Mouse (Mus musculus) skeletal muscle tissue, adult 2 months (tissue): ENCODE data around the gene Dld.

Experiments used
- DNase-seq: peaks from one replicate; pipeline ENCODE4 v3.0.0-alpha.2; 2012; ENCODE audit warnings: low read depth, low spot score

Gene Dld

GRCm38 (mm10) chr12:31321532-31321931 lies 29.7 kb downstream of the Dld start:
- no peak for DNase-seq

DNA sequence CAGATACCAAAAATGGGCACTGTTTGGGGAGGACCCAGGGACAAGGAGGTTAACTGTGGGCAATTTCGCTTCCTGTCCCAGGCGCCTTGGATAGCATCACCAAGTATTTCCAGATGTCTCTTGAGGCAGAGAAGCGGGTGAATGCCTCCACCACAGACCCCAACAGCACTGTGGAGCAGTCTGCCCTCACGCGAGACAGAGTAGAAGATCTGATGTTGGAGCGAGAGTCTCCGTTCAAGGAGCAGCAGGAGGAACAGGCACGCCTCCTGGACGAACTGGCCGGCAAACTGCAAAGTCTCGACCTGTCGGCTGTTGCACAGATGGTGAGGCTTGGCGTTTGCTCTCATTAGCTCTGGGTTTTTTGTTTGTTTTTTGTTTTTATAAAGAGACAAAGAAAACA lies 30.4 kb downstream of the Dld start:
- DNase-seq = no peak

DNA sequence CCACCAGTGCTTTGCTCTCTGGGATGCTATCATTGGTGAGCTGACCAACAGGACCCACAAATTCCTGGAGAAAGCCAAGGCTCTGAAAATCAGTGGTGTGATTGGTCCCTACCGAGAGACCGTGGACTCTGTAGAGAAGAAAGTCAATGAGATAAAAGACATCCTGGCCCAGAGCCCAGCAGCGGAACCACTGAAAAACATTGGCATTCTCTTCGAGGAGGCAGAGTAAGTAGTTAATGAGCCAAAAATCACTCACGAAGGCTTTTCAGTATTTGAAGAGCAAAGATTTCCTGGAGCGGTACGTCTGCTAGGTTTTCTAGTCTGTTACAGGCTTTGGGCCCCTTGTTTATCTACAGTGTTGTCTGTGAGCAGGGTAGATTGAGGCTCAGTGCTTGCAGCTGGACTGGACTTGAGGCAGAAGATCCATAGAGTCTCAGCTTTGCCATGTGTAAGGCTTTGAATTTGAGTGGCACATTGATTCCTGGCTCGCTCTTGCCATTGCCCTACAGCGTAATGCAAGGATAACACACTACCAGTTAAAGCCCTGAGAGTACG lies 32.8 kb downstream of the Dld start:
- DNase-seq = no peak

DNA sequence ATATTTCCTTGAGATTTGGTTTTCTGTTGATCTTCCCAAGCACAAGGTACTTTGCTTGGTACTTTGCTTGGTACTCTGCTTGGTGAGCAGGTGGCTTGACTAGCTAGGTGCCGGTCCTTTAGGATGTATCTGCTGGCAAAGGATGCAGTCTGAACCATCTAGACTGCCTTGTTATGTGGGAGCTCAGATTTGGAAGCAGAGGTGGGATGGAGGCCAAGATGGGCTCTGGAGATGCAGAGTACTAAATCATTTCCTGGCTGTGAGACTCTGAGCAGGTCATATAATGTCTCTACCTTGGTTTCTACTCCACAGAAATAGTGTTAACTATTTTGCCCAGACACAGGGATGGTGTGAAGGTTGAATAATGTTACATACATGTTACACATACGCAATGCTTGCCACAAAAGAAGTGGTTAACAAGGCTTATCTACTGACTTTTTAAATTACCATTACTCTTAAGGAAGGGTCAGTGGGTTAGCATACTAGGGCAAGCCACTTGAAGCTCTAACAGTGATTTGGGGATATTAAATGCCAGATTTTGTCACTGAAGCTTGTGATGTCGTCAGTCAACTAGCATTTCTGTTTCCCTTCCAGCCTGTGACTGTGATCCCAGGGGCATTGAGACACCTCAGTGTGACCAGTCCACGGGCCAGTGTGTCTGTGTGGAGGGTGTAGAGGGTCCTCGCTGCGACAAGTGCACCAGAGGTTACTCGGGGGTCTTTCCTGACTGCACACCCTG lies 33.4 kb downstream of the Dld start:
- DNase-seq = no peak

DNA sequence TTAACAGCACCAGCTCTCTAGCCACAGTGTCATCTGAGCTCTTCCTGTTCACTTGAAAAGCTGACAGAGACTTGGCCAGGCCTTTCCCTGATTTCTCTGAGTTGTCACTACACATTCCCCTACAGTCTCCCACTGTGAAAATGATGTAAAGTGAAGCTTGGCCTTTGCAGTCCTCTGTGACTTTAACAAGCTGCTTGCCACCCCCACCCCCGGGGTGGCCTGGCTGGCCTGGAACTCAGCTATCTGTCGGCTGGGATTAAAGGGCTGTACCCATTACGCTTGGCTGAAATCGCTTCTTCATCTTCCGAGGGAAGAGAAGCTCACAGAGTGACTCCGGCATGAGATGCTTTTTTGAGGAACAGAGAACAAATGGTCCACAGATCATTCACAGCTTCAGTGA lies 35.3 kb downstream of the Dld start:
- no peak for DNase-seq

DNA sequence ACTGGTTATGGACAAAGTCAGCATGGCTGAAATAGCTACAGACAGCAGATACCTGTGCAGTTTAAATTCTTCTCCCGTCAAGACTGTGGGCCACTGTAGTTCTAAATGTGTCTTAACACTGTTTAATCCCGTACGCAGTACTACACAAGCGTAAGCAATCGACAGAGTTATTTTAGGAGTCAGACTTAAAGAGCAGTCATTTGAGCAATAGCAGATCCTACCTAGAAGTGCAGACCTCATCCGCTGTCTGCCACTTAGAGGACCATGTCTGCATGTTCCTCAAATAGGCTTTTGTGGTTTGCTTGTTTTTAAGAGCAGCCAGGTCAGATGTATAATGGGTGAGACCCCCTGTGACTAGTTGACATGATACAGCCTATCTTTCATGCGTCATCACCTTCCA lies 36.9 kb downstream of the Dld start:
- no peak for DNase-seq

- no peak for DNase-seq
These were observed 38.1 kb downstream of the Dld start for GRCm38 (mm10) chr12:31313136-31313535.

GRCm38 (mm10) chr12:31312281-31312680 lies 39.0 kb downstream of the Dld start:
- DNase-seq = no peak

DNA sequence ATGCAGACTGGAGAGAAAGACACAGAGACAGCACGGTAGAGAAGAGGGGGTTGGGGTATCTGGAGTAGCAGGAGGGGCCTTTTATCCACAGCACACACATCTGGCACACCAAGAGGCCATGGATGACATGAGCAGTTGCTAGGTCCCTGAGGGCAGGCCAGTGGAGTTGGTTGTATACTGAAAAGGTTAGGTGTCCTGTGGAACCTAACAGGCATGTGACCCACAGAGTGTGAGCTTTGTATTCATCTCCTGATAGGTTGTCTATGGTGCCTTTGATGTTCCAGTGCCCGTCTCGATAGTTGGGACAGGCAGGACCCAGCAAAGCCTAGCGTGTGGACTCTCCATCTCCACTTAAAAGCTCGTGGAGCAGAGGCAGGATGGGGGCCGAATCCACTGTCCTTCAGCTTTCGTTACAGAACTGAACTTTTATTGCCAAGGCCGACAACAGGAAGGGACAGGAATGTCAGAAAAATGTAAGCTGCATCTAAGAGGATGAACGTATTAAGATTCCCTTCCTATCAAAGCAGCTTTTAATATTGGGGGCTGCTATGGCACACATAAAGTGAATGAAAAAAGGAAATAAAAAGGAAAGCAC lies 39.5 kb downstream of the Dld start:
- DNase-seq = no peak

DNA sequence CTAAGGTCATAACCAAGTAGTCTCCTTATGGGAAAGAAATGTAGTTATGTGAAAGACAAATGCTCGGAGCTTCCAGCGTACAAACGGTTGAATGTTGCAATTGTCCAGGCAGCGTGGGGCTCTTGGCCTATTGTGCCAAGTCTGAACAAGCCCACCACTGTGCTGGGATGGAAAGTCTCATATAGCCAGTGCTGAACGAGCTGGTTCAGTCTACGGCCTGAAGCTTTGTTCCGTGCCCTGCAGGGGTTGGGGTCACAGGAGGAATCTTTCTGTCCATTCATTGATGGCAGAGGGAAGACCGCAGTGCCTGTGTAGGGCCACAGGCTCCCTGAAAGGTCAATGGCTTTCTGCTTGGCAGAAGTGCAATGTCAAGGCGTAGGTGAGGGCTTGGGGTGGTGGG lies 40.6 kb downstream of the Dld start:
- DNase-seq = no peak

DNA sequence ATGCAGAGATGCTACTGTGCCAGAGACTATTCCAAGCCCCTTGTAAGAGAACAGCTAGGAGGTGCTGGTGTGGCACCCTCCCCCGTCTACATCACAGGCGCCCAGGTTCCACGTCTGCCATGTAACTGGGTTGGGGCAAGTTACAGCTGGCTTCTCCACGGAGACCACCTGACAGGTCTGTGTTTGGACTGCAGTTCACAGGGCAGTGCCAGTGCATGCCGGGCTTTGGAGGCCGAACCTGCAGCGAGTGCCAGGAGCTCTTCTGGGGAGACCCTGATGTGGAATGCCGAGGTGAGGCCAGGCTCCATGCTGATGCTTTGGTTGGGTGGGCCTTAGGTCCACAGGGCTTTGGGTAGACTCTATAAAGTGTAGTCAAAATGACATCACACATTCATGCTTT lies 43.5 kb downstream of the Dld start:
- DNase-seq = no peak

DNA sequence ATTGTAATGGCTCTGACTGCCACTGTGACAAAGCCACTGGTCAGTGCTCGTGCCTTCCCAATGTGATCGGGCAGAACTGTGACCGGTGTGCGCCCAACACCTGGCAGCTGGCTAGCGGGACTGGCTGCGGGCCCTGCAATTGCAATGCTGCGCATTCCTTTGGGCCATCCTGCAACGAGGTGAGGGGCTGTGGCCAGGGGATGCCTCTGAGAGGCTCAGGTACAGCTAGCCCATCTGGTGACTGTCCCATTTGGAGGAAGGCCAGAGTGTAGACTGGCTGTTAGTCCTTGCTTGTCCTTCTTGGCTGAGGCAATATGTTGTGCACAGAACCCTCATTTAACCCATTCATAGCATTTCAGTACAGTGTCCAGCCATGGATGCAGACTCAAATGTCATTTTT lies 44.2 kb downstream of the Dld start:
- no peak for DNase-seq

DNA sequence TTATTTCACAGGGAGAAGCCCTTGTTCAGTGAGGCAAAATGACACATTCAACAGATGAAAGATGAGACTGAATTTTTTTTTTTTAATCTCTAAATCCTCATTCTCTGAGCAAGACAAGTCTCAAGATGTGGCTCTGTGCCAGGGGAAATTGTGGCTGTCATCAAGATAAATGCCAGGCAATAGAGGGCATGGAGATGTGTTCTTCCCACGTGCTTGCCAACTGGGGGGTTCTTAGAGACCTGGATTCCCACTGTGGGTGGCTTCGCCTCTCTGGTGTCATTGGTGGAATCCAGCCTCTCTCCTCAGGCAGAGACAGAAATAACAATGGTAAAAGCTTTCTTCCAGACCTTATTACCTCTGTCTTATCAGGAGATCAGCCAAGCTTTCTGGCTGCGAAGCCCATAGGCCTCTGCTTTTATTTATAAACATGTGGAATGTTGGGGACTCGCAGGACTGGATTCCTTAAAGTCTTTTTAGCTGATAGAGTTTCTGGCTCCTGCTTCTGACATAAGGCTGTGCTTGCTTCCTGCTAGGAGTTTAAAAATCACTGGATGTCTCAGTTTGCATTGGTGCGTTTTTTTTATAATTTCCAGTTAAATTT lies 45.1 kb downstream of the Dld start:
- no peak for DNase-seq

DNA sequence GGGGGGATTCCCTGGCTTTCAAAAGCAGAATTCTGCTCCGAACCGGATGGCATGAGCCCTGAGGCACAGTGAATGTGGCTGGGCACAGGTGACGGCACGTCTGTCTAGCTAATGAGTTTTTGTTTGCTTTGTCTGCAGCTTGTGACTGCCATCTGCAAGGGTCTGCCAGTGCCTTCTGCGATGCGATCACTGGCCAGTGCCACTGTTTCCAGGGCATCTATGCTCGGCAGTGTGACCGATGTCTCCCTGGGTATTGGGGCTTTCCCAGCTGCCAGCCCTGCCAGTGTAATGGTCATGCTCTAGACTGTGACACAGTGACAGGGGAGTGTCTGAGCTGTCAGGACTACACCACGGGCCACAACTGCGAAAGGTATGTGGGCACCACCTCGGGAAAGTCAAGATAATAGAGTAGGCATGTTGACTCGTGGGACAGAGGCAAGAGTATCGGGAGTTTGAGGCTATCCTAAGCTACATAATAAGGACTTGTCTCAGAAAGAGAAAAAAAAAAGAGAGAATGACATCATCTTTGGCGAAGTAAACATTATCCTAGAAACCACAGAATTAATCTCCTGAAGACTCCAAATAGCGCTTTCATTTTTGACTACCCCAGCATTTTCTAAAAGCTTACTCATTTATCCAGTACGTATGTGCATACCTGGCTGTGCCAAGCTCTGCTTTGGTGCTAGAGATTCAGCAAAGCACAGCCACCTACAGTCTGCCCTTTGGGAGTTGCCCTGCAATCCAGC lies 48.3 kb downstream of the Dld start:
- no peak for DNase-seq

GRCm38 (mm10) chr12:31302266-31302665 lies 49.0 kb downstream of the Dld start:
- peak; percentile 18 for DNase-seq

DNA sequence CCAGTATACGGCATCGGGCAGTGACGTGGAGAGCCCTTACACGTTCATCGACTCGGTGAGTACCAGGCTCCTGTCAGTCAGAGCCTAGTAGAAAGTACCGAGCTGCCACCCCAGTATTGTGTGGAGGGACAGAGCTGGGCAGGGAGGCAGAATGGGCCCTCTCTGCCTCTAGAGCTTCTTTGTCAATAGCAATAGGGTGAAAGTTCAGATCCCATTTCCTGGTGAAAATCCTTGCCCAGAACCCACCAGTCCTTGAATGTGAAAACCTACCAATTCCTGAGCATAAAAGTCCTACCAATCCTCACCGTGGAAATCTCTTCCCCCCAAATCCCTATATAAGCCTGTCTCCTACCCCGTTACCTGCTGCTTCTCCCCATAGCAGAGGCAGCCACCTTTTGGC lies 51.0 kb downstream of the Dld start:
- no peak for DNase-seq

DNA sequence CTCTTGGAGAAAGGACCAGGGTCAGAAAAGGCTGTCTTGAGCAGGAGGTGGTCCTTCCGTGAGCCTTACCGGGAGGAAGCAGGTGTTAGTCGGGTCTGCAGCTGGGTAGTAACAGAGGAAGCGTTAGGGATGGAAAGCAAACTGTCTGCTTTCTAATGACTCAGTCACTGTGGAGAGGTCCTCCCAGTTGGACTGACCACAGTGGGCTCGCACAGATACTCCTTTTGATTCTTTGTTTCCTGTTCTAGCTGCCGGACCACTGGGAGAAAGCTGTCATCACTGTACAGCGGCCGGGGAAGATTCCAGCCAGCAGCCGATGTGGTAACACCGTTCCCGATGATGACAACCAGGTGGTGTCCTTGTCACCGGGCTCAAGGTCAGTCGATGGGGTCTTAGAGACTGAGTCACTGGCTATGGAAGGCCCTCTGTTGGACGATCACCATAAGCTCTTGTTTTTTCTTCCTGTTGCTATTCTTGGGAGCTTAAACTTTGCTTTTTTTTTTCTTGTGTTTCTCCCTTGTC lies 51.5 kb downstream of the Dld start:
- no peak for DNase-seq

GRCm38 (mm10) chr12:31299126-31299525 lies 52.1 kb downstream of the Dld start:
- DNase-seq = no peak

DNA sequence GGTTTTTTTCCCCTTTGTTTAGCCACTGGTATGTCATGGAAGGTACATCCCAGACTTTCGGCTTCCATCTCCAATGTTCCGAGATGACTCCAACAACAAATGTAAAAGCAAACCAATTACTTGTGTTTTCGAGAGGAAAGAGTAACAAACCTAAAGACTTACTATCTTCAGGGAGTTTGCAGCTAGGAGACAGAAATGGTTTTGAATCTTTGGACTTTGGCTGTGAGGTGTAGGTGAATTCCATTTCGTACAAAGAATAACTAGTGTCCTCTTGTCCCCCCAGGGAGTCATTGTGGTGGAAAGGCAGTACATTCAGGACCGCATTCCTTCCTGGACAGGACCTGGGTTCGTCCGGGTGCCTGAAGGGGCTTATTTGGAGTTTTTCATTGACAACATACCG lies 52.7 kb downstream of the Dld start:
- DNase-seq = no peak

- no peak for DNase-seq
These were observed 53.1 kb downstream of the Dld start for GRCm38 (mm10) chr12:31298122-31298521.

GRCm38 (mm10) chr12:31296097-31296496 lies 55.2 kb downstream of the Dld start:
- DNase-seq = no peak

DNA sequence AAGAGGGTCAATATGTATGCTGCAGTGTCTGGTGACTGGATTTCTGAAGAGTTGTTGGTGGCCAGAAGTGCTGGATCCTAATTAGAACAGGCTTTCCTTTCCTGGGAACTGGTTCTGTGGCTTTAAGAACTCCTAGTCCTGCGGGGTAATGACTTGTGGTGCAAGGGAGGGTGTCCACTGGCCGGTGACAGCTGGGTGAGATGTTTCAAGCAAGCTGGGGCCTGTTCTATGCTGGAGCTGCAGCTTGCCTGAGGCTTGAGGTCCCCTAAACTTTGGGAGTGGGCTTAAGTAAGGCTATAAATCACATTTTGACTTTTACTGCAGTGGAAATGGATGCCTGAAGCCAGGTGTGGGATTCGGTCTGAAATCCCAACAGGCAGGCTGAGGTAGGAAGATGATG lies 55.7 kb downstream of the Dld start:
- no peak for DNase-seq
